Mouse (Mus musculus): ENCODE measurements around the gene Mpzl1.

DNA sequence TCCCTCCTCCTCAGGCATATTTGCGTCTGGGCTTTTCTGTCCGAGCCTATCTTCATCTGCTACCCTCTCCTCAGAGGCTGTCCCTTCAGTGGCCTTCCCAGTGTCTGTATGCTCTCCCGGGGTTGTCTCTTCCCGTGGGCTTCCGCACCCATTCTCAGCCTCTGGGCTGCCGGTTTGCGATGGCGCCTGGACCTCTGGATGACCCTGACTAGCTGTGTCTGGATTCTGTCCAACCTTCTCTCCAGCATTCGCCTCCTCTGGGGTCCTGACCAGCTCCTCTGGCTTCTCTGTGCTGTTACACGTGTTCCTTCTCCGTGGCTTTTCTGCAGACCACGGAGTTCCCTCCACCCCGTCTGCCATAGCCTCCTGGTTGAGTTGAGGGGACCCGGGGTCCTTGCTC, 21.1 kb upstream of the Mpzl1 start:
- TF ChIP-seq CTCF (IDR thresholded peaks at IDR 0.05; ENCODE audit: control insufficient read depth, insufficient read depth, low read length) (no peak), POLR2A (IDR thresholded peaks at IDR 0.05; ENCODE audit: borderline replicate concordance, control insufficient read depth, low read depth, low read length) (no peak)
